Mouse (Mus musculus): Measurements from ENCODE around the gene Casz1.

The Casz1 gene

GRCm38 (mm10) chr4:148803031-148803430 is 1.2 kb upstream of the Casz1 start:
- DNase-seq (ENCODE audit: low spot score), result no peak

GRCm38 (mm10) chr4:148803636-148804035 is 593 bp upstream of the Casz1 start:
- no peak for DNase-seq (ENCODE audit: low spot score)

DNA sequence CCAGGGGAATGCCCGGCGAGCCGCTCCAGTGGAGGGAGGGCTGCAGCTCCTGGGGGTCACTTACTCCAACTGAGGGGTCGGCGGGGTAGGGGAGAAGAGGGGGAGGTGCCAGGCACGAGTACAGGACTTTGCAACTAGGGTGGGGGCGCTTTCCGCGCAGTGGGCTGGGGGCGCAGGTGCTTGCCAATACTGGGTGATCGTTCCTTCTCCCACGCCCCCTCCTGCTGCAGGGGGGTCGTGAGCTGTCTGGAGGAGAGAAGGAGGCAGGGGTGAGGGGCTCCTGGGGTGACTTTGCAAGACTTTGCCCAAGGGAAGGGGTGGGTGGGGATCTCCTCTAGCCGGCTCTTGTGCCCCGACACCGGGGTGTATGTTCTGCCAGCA is 541 bp downstream of the Casz1 start:
- no peak for DNase-seq (ENCODE audit: low spot score)

DNA sequence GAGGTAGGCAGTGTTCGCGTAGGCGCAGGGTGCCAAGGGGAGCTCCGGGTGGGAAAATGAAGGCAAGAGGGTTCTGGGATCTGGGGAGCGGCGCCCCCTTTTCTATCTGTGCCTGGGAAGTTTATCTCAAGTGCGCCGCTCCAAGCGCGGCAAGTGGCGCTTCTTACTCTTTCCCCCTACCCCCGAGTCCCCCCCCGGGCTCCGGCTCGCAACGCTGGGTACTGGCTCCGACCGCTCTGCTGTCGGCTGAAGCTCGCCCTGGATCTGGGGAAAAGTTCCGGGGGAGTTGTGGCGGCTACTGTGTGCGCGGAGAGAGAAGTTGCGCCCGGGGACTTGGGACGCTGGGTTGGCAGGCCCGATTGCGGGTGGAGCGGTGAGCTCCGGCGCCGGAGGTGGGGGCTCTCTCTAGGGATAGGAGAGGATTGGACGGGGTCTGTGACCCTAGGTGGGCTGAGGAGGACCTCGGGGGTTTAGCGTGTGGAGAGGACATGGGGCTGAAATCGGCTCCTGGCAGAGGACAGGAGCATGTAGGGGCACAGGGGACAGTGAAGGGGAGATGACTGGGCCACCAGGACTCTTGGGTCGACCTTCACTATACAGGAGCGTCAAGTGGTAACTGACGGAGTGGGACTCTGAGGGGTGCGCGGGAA is 1.1 kb downstream of the Casz1 start:
- DNase-seq (ENCODE audit: low spot score), result no peak

GRCm38 (mm10) chr4:148805811-148806747 is 1.9 kb downstream of the Casz1 start:
- DNase-seq (ENCODE audit: low spot score), result no peak

DNA sequence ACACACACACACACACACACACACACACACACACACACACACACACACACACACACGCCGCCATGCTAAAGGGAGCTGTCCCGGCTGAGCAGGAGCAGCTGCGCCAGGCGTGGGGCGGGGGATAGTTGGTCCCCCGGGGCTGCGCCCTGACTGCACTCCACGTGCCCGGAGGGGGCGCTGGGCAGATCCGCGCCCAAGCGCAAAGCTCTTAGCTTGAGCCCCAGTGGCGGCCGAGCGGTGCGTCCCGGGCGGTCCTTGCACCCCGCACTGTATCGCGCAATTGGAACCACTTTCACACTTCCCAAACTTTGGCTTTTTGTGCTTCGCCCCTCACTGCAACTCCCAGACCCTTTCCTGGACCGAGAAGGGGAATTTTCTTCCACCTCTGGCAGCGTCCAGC is 2.6 kb downstream of the Casz1 start:
- DNase-seq (ENCODE audit: low spot score), result no peak

- no peak for DNase-seq (ENCODE audit: low spot score)
These were observed 3.2 kb downstream of the Casz1 start for GRCm38 (mm10) chr4:148807397-148807796.

- DNase-seq (ENCODE audit: low spot score), result no peak
These were observed 4.6 kb downstream of the Casz1 start for GRCm38 (mm10) chr4:148808839-148809238.

DNA sequence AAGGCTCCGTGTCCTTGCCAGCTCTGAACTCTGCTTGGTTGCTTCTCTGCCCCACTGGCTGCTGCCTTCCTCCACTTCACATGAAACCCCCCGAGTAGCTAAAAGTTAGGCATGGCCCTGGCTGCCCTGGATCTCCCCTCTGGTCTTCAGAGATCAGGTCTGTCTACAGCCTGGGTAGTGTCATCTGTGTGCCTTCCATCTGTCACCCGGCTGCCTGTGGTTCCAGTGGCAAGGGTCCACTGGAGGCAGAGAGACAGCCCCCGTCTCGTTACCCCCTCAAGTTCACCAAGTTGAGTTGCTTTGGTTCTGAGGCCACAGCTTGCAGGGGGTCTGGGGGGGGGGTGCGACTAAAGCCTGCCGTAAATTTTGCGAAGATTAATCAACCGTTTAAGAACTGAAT is 6.5 kb downstream of the Casz1 start:
- DNase-seq (ENCODE audit: low spot score), result no peak

DNA sequence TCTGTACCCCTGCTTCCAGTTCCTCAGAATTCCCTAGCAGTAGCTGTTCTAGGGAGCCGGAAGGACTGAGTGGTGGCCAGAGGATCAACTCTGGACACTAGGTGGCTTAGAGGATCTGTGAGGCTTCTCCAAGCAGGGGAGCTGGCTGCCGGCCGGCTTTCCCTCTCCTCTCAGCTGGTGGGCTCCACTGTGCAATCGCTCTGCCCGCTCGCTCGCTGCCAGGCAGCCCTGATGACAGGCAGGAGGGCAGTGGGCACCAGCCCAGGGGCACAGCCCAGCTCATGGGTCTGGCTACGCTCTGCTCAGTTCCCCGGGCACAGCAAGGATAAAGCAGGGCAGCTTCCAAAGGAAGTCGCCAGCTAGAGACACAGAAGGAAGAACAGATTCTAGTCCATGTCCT is 7.7 kb downstream of the Casz1 start:
- DNase-seq (ENCODE audit: low spot score), result no peak

- DNase-seq (ENCODE audit: low spot score), result no peak
These were observed 9.0 kb downstream of the Casz1 start for GRCm38 (mm10) chr4:148813247-148813646.

- DNase-seq (ENCODE audit: low spot score), result no peak
These were observed 12.3 kb downstream of the Casz1 start for GRCm38 (mm10) chr4:148816556-148816955.

- DNase-seq (ENCODE audit: low spot score), result no peak
These were observed 13.9 kb downstream of the Casz1 start for GRCm38 (mm10) chr4:148818161-148818560.

DNA sequence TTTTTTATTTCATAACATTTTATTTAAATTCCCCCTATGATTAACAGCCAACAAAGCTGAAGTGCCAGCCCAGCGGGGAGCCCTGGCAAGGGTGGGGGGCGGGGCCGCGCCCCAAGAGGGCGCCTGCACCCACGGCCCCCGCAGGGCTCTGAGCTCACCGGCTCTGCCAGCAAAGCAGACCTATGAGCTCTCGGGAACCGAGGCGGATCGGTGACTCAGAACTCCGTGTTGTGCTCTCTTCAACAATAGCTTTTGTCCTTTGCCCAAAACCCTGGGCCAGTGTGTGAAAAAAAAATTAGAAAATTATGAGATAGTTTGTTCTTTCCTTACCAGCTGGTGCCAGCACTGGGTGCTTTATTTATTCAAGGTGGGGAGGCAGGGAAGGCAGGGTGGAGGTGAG is 15.9 kb downstream of the Casz1 start:
- DNase-seq (ENCODE audit: low spot score), result no peak

- no peak for DNase-seq (ENCODE audit: low spot score)
These were observed 19.1 kb downstream of the Casz1 start for GRCm38 (mm10) chr4:148823281-148823680.

DNA sequence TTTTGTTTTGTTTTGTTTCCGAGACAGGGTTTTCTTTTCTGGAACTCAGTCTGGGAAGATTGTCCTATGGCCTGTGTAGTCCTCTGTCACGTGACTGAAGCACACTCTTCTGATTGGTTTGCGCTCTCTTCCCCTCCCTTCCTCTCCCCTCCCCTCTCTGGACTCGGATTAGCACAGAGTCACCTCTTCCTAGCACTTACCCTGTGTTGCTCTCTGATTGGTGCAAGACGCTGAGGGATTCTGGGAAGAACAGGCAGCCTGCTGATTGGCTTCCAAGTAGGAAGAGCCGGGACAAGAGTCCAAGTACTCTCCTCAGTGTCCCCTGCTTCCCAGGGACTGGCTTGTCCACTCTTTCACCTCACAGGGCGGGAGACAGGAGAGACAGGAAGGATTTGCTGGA is 26.1 kb downstream of the Casz1 start:
- no peak for DNase-seq (ENCODE audit: low spot score)

DNA sequence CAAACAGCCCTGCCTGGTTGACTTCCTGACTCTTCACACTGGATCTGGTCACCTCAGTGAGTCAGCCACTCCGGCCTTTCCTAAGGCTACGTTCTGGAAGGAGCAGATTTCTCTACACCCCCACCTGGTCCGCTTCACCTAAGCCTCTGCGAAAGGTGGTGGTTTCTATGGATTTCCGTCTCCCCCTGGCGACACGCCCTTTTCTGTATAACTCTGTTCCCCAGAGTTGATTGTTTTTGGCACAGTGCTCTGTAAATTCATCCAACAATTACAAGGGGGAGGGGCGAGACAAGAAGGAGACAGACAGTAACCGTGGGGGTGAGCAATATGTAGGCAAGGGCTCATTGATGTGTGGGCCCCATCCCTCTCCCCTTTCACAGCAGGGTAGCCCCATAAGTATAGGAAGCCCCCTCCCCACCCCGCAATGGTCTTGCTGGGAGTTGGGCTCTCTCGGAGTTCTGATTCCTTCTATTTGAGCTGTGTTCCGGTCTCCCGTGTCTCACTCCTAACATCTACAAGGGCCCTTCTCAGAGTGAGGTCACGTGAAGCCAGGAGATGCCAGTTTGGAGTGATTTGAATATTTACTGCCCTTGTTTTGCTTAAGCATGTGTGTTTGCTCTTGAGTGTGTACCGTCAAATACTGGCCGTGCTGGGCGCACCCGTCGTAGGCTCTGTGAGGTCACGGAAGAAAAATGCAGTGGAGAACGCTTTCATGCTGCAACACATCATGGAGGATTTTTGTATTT is 29.2 kb downstream of the Casz1 start:
- DNase-seq (ENCODE audit: low spot score), result no peak

- DNase-seq (ENCODE audit: low spot score), result no peak
These were observed 32.2 kb downstream of the Casz1 start for GRCm38 (mm10) chr4:148836391-148836790.

- DNase-seq (ENCODE audit: low spot score), result no peak
These were observed 32.8 kb downstream of the Casz1 start for GRCm38 (mm10) chr4:148837046-148837445.

- no peak for DNase-seq (ENCODE audit: low spot score)
These were observed 33.4 kb downstream of the Casz1 start for GRCm38 (mm10) chr4:148837644-148838043.

DNA sequence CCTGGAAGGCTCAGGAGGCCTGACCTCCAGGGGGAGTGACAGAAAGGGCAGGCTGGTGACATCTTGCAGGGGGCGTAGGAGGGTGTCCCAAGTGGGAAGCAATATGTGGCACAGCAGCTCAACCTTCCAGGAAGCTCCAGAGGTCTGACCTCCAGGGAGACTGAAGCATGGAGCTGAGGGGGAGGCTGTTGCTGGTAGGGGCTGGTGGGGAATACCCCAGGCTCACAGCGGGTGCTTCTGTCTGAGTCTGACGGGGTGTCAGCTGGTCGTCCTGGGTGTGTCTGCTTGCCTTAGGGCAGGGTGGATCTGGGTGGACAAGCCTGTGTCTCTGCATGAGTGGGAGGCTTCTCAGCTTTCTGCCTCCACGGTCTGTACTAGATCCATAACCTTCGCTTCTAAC is 38.1 kb downstream of the Casz1 start:
- DNase-seq (ENCODE audit: low spot score), result no peak

- no peak for DNase-seq (ENCODE audit: low spot score)
These were observed 40.7 kb downstream of the Casz1 start for GRCm38 (mm10) chr4:148844921-148845320.

DNA sequence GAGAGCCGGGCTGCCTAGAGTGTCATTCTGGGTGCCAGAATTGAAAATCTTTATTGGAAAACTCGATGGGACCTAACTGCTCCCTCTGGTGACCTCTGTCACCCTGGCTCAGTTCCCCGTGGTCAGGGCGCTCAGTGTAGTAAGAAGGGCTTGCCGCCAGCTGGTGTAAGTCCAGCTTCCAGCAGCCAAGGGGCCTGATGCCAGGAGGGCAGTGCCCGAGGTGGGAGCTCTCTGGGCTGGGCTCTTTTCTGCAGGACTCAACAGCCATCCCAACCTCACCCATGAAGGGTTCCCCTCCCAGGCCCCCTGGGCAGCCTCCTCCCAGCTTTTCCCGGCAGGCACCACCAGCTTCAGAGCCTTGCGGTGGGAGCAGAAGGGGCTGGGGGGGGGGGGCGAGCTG is 42.0 kb downstream of the Casz1 start:
- no peak for DNase-seq (ENCODE audit: low spot score)
